Comparison of ENCODE assay signal across 18 mouse cellular contexts in the genomic region with DNA sequence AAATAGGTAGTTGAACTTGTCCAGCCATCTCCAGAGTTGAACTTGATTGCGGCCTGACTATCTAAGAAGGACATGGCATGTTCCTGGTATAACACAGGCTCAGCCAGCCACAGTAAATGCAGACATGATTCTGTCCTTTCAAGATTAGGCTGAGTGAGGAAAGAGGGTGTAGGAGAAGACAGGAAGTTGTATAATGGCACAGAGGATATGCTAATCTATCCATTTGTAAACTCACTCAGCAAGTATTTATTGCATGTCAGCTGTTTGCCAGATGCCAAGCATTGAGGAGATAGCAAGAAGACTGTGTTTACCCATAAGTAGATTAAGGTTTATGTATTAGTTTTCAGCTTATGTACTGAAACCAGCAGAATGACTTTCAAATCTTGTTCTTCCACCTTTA. TPM values are rescaled to one million over a fixed set of nuclear protein-coding genes. Genes with fewer than 3 reads are reported as not detected.
DNase-seq lines count a peak whose midpoint lies in the region; ATAC-seq and TF ChIP-seq lines count a peak whose summit lies in the region.
"Had no signal": no experiment of that assay in that cellular context is flagged by ENCODE, and none has a peak within 500 bp of the region (broad histone marks: within the 10 kb centered on the region; RNA-seq: fewer than 3 reads in every experiment).

No protein-coding gene starts in this region.

- TF ChIP-seq CTCF in liver, adult 2 months (IDR thresholded peaks at IDR 0.05; ENCODE audit: low read depth, low read length): no peak
- TF ChIP-seq CTCF in liver, postnatal 0 days (IDR thresholded peaks at IDR 0.05; ENCODE audit: low read depth): no peak

- no peak overlapping the region for H3K4me3 ChIP-seq in liver, adult 2 months (ENCODE audit: insufficient read depth, low read depth, low read length)
- H3K4me3 ChIP-seq in liver, postnatal 0 days (ENCODE audit: low read depth, low read length): no peak overlapping the region
- H3K4me3 ChIP-seq: forebrain, embryonic 15.5 days; heart, embryonic 10.5 days; limb, embryonic 15.5 days; midbrain, embryonic 13.5 days had no signal

- H3K4me1 ChIP-seq in liver, adult 2 months (ENCODE audit: control insufficient read depth, insufficient read depth, low read length): peaks cover 15% of the 10 kb centered on the region
- peaks cover 55% of the 10 kb centered on the region for H3K4me1 ChIP-seq in liver, postnatal 0 days (ENCODE audit: insufficient read depth)
- H3K4me1 ChIP-seq: forebrain, embryonic 15.5 days; limb, embryonic 15.5 days; midbrain, embryonic 13.5 days had no signal

- H3K27ac ChIP-seq in liver, adult 2 months (replicated peaks; ENCODE audit: insufficient read depth, low read depth, low read length): 0 out of 2 replicates have a peak overlapping the region, but pooled peaks have one; percentile 22
- H3K27ac ChIP-seq in liver, postnatal 0 days (ENCODE audit: low read depth): peak overlapping the region; percentile 62; the same call in 1 of the 2 replicates
- H3K27ac ChIP-seq: forebrain, embryonic 15.5 days; heart, embryonic 10.5 days; limb, embryonic 15.5 days; midbrain, embryonic 13.5 days had no signal

- WGBS in liver, adult 2 months: 84% methylated on average over 1 of the region's 1 CpGs
- 39% methylated on average over 1 of the region's 1 CpGs for WGBS in liver, postnatal 0 days (ENCODE audit: insufficient replicate concordance)

- ATAC-seq in liver, postnatal 0 days: peak; percentile 50
- ATAC-seq: forebrain, embryonic 15.5 days; midbrain, embryonic 13.5 days had no signal

- H3K9ac ChIP-seq in liver, adult 2 months (ENCODE audit: low read depth, low read length): no peak overlapping the region
- no peak overlapping the region for H3K9ac ChIP-seq in liver, postnatal 0 days (replicated peaks)
- H3K9ac ChIP-seq: forebrain, embryonic 15.5 days; limb, embryonic 15.5 days; midbrain, embryonic 13.5 days had no signal

- peaks cover 7% of the 10 kb centered on the region; the same call in 1 of the 2 replicates for H3K36me3 ChIP-seq in liver, adult 2 months (ENCODE audit: control insufficient read depth, insufficient read depth, low read length)
- peaks cover 17% of the 10 kb centered on the region; the same call in 1 of the 2 replicates for H3K36me3 ChIP-seq in liver, postnatal 0 days (replicated peaks; ENCODE audit: insufficient read depth, low read length)
- H3K36me3 ChIP-seq: forebrain, embryonic 15.5 days; heart, embryonic 10.5 days; limb, embryonic 15.5 days; midbrain, embryonic 13.5 days had no signal

- H3K9me3 ChIP-seq in liver, postnatal 0 days (ENCODE audit: low read length): no peaks in the 10 kb centered on the region
- H3K9me3 ChIP-seq: forebrain, embryonic 15.5 days; heart, embryonic 10.5 days; limb, embryonic 15.5 days; midbrain, embryonic 13.5 days had no signal

- no peaks in the 10 kb centered on the region for H3K27me3 ChIP-seq in liver, adult 2 months (ENCODE audit: control insufficient read depth, insufficient read depth, low read length)
- no peaks in the 10 kb centered on the region for H3K27me3 ChIP-seq in liver, postnatal 0 days (ENCODE audit: insufficient read depth, low read length)
- H3K27me3 ChIP-seq: forebrain, embryonic 15.5 days; limb, embryonic 15.5 days; midbrain, embryonic 13.5 days had no signal

- no peaks in the 10 kb centered on the region for H3K79me2 ChIP-seq in liver, adult 2 months (ENCODE audit: control insufficient read depth, insufficient read depth, low read length)

- no peak overlapping the region for H3K4me2 ChIP-seq in liver, postnatal 0 days (ENCODE audit: low read depth, low read length)
- H3K4me2 ChIP-seq: forebrain, embryonic 15.5 days; limb, embryonic 15.5 days; midbrain, embryonic 13.5 days had no signal

- no peak for DNase-seq in liver, adult 2 months (ENCODE audit: extremely low read depth, low read depth, low spot score)
- no peak for DNase-seq in liver
- peak; percentile 41 for DNase-seq in induced T-regulatory cell, adult 2 months (ENCODE audit: low read depth)
- no peak for DNase-seq in liver, postnatal 0 days
- DNase-seq in frontal cortex, postnatal 14 days (ENCODE audit: low spot score in 2 of 2): no peak
- DNase-seq in frontal cortex, postnatal 25 days (ENCODE audit: low spot score in 2 of 2): no peak
- no peak for DNase-seq in left cerebral cortex, postnatal 14 days (ENCODE audit: low spot score in 2 of 2)
- DNase-seq in kidney, adult 9 months: no peak
- DNase-seq: adrenal gland, postnatal 10 days; cerebellum, adult 8-10 months; gastrocnemius, postnatal 10 days; heart, postnatal 36 days; kidney, postnatal 25 days; right cerebral cortex, postnatal 14 days had no signal

- TF ChIP-seq EP300 in liver, postnatal 0 days (IDR thresholded peaks at IDR 0.05; ENCODE audit: low read depth): peak; percentile 87

- intact Hi-C loops in left cerebral cortex, postnatal 14 days (cut with DNase I): no loop called here

- TF ChIP-seq POLR2A in liver, adult 2 months (IDR thresholded peaks at IDR 0.05; ENCODE audit: extremely low read depth, insufficient read depth, low read length): no peak

RNA-seq across cellular contexts. Expression of a gene that starts 10.5 kb away (rescaled TPM):
- total RNA-seq in liver, adult 2 months (2014; rRNA removed): 7.3 and 8.0 TPM in 2 replicates
- 3.4 and 4.9 TPM in 2 replicates for polyA plus RNA-seq in liver, adult 2 months (2012; rRNA removed)
- polyA plus RNA-seq in liver, postnatal 0 days (2015; fragmentation: Nextera tagmentation; extraction: Ambion mirVana): 7.6 and 7.7 TPM in 2 replicates
- under 1 TPM in 1 of 2 experiments, not detected in 1; 0.31 TPM for total RNA-seq in left cerebral cortex, postnatal 14 days (2021)

RNA-seq across cellular contexts. Expression of a gene that starts 54.9 kb away (rescaled TPM):
- total RNA-seq in liver, adult 2 months (2014; rRNA removed): 116 and 144 TPM in 2 replicates
- polyA plus RNA-seq in liver, adult 2 months (2012; rRNA removed): 47.0 and 48.6 TPM in 2 replicates
- 76.4 and 79.1 TPM in 2 replicates for polyA plus RNA-seq in liver, postnatal 0 days (2015; fragmentation: Nextera tagmentation; extraction: Ambion mirVana)
- total RNA-seq in left cerebral cortex, postnatal 14 days (2021): 10 to 100 TPM; 33.1 to 37.7 TPM

RNA-seq across cellular contexts. Expression of a gene that starts 54.9 kb away (rescaled TPM):
- 105 and 108 TPM in 2 replicates for total RNA-seq in liver, adult 2 months (2014; rRNA removed)
- 32.9 and 33.2 TPM in 2 replicates for polyA plus RNA-seq in liver, adult 2 months (2012; rRNA removed)
- 59.4 and 64.1 TPM in 2 replicates for polyA plus RNA-seq in liver, postnatal 0 days (2015; fragmentation: Nextera tagmentation; extraction: Ambion mirVana)
- 10 to 100 TPM; 40.2 to 44.3 TPM for total RNA-seq in left cerebral cortex, postnatal 14 days (2021)
